Mouse (Mus musculus) frontal cortex, adult (tissue): ENCODE measurements around the gene Rasa4.
"Not testable (repeated sequence)": the region's sequence is repeated elsewhere in the genome, so short reads cannot be mapped to it uniquely, and the experiment has no call there.

Source experiments
- ATAC-seq: cut with Nextera tagmentation; 2 replicates; pipeline ENCODE4 v1.9.2; 2017; ENCODE audit warnings: mild to moderate bottlenecking, moderate library complexity, mixed read lengths; ENCODE audit not compliant: low TSS enrichment

Gene Rasa4

DNA sequence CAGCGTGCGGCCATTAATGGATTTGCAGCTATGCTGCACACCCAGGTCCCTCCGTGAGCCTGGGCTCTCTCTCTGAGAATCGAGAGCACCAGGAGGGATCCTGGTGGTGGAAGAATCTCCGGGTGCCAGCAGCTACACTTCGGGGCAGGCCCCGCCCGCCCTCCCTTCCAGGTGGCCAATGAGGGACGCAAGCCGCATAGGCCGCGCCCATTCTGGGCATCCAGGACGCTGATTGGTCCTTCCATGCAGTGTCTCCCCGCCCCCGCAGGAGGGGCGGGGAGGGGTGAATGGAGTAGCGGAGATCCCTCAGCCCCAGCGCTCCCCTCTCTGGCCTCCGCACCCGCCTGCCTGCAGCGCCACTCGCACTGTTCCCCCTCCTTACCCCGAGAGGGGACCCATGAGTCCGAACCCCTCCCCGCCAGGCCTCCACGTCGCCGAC lies at the start of gene Rasa4:
Gene Rasa4 (plus strand): TSS at position 248 of the 439 bp plus-strand sequence.
- peak; percentile 99 for ATAC-seq

DNA sequence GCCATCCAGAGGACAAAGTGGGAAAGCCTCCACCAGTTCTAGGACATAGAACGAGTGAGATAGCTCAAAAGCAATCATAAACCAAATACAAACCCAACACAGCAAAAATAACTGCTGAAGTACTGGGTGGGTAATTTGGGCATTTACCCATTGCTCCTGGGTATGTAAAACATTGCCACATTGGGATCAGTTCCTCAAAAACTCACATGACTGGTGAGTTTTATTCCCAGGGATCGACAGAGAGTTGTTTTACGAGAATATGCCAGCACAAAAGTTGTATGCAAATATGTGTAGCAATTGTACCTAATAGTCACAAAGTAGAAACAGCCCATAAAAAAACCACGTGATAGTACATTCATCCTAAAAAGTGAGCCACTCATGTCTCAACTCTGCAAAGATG lies 48.8 kb upstream of the Rasa4 start:
- ATAC-seq = no peak

DNA sequence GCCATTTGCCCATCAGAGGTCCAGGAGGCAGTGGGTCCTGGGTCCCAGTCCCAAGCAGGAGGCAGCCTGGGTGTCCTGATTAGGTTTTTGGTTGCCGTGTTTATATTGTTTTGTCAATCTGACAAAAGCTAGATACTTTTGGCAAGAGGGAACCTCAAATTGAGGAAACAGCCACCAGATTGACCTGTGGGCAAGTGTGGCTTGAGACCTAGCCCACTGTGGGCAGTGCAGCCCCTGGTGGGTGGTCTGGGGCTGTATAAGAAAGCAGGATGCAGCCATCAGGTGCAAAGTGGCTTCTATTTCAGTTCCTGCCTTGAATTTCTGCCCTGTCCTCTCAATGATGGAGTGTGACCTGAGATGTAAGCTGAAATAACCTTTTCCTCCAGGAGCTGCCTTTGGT lies 48.4 kb upstream of the Rasa4 start:
- no peak for ATAC-seq

DNA sequence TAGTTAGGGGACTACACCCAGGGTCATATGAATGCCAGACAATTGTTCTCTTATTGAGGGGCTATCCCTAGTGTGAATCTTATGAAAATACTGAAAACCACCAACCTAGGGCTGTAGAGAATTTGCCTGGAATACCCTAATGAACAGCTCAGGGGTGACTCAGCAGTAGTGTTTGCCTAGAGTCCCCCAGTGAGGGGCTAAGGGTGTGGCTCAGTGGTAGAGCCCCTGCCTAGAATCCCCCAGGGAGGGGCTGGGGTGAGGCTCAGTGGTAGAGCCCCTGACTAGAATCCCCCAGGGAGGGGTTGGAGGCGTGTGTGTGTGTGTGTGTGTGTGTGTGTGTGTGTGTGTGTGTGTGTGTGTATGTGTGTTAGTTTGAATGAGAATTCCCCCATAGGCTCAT lies 47.0 kb upstream of the Rasa4 start:
- ATAC-seq = no peak

DNA sequence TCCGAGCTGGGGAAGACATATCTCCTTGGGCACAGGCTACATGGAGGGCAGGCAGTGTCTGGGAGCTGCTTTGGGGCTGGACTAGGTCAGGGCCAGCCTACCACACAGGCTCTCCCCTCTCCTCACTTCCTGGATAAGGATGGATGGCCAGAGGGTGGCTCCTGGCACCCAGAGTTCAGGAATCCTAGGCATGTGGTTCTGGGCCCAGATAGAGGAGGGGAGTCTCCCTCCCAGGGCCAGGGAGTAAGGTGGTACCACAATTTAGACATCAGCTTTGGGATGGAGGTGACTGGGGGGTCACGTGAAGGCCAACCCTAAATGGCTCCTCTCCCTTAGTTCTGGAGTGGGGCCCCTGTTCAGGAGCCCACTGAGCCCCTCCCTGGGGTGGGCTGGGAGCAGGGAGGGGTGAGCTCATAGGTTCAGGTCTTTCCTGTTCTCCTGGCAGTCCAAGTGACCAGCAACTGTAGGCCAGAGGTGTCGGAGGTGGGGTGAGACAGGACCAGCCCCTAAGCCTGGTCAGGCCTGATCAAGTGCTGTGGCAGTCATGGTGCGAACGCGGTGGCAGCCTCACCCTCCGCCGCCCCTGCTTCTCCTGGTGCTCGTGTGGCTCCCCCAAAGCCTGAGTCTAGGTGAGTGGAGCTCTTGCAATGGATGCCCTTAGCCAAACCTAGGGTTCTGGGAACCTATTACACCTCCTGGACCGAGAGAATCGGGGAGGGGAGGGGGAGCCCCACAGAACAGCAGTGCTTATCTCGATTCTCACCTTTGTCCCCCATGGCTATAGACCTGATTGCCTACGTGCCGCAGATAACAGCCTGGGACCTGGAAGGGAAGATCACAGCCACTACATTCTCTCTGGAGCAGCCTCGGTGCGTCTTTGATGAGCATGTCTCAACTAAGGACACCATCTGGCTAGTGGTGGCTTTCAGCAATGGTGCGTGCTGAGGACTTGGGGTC lies 45.2 kb upstream of the Rasa4 start, which contains the start of gene Upk3b:
Gene Upk3b (plus strand): TSS at position 239 of the 957 bp plus-strand sequence.
- ATAC-seq = no peak

DNA sequence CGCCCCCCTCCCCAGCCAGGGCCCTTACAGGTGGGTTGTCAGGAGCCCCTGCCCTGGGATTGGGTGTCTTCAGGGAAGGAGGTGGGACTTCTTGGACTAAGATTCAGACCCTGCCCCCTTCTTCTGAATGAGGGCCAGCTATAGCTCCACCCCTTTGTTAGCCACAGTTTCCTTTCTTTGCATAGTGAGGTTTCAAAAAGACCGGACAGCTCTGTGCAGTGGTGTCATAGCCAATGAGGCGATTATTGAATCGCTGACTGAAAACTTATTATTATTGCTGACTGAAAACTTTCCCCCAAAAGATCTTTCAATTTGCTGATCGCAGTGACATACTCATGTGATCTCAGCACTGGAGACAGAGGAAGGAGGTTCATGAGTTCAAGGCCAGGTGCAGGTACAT lies 43.5 kb upstream of the Rasa4 start:
- ATAC-seq = no peak

DNA sequence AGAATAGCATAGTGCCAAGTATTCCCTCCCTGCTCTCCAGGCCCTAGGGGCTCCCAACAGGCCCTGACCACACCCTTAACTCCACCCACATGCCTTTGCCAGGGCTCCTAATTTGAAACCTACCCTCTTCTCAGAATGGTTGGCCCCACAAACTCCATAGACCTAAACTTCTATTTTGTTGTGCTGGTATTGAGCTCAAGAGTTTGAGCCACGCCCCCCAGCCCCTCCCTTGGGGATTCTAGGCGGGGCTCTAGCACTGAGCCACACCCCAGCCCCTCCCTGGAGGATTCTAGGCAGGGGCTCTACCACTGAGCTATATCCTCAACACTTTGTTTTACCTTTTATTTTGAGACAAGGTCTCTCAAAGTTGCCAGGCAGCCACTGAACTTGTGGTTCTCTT lies 42.5 kb upstream of the Rasa4 start:
- ATAC-seq = no peak

DNA sequence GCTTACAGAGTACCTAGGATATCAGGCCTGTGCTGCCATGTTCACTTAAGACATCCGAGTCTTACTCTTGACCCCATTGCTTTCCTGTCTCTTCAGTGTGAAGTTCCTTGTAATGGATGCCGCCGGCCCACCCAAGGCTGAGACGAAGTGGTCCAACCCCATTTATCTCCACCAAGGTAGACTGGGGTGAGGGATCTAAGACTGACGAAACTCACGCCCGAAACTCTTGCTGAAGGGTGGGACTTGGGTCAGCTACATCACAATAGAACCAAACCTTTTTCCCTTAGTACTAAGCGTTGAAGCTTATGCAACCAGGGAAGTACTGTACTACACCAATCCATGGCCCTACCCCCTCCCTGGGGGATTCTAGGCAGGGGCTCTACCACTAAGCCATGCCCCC lies 42.0 kb upstream of the Rasa4 start:
- ATAC-seq = no peak

DNA sequence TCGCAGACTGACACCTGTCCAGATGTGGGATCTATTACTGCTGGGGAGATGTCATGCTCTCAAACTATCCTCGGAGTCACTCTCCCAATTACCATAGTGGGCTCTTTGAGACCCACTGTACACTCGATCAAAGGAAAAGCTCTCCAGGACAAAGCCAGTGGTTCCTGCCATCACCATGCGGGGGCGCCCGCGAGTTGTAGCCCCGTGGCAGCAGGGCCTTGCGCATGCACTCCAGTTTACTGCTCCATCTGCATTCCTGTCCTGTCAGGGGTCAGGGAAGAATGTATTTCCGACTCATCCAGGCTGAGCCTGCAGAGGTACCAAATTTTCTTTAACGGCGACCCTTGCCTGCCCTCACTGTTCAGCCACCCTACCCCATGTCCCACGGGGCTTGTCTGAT lies 38.9 kb upstream of the Rasa4 start:
- no peak for ATAC-seq

DNA sequence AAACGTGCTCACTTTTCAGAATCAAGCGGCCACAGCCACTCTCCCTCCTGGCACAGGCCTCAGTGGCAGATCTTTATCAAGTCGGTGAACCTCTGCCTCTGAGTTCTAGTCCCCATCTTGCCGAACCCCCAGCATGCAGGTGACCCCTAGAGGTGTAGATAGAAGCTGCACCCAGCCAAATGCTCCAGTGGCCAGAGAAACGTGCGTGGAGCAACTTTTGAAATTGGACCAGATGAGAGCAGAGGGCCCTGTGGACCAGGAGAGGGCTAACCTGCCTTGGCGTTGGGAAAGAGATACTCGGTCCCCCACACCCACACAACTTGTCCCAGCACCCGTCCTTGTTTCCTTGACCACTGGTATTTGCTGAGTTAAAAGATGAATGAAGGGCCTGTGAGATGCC lies 38.3 kb upstream of the Rasa4 start:
- ATAC-seq = no peak

DNA sequence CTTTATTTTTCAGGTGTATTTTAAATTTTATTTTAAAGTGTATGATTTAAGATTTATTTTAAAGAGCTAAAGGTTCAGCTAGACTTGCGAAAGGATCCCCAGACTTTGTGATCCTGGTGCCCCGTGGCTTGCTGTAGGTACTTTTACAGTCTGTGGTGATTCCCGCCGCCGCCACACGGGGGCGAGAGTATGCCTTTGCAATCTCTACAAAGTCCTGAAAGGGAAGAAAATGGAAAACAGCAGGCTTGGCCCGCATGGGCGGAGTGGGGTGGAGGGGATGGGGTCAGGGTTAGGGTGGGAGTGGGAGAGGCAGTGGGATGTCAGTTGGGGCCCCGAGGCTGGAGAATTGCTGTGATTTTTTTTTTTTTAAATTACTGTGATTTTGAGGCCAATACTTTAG lies 37.7 kb upstream of the Rasa4 start:
- ATAC-seq = peak; percentile 50; the same call in 1 of the 2 replicates

DNA sequence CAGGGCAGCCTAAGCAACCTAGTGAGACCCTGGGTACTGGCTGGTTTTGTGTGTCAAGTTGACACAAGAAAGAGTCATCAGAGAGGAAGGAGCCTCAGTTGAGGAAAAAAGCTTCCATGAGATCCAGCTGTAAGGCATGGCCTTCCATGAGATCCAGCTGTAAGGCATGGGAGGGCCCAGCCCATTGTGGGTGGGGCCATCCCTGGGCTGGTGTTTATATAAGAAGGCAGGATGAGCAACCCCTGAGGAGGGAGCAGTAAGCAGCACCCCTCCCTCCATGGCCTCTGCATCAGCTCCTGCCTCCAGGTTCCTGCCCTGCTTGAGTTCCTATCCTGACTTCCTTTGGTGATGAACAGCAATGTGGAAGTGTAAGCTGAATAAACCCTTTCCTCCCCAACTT lies 35.2 kb upstream of the Rasa4 start:
- ATAC-seq = not testable (repeated sequence)

DNA sequence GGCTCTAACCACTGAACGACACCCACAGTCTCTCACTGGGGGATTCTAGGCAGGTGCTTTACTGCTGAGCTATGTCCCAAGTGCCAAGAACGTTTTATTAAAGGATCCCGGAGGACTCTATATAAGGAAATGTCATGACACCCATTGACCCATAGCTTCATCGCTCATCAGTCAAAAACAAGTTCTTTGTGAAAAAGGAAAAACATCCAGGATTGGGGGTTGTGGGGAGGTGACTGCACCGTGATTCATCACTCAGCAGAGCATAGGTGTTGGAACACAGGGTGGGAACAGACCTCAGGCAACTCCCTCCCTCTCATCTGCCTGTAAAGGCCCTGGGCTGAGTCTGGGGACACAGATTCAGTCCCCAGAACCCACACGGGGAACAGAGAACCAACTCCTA lies 33.8 kb upstream of the Rasa4 start:
- ATAC-seq = no peak

DNA sequence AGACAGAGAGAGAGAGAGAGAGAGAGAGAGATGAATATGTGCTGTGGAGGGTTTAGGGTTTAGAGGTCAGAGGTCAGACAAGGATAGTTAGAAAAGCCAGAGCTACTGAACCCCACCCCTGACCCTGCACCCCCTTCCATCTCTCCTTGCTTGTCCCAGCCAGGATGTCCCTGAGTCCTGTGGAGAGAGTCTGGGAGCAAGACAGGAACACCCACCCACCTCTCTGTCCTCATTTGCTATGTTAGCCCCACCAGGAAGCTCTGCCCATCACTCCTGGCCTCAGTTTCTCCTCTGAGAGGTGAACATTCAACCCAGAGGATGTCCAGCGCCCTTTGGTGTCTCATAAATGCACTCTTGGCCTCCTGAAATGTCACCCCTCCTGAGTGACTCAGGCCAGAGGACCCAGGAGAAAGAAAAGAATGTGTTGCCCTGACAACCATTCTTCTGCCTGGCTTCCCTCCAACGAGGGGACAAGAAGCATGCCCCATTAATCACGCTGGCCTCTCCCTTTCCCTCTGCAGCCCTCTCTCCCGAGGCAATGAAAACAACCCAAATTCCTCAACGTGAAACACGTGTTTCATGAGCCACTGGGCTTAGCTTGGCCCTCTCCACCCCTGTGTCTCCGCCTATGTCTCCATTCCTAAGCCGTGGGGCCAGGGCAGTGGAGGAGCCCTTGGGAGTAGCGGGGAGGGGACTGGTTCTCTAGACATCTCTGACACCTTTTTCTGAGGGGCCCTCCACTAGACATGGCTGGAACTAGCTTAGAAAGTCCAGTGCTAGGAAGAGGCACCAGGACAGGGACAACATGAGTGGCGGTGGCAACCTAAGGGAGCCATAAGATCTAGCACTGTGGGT lies 32.3 kb upstream of the Rasa4 start:
- no peak for ATAC-seq

DNA sequence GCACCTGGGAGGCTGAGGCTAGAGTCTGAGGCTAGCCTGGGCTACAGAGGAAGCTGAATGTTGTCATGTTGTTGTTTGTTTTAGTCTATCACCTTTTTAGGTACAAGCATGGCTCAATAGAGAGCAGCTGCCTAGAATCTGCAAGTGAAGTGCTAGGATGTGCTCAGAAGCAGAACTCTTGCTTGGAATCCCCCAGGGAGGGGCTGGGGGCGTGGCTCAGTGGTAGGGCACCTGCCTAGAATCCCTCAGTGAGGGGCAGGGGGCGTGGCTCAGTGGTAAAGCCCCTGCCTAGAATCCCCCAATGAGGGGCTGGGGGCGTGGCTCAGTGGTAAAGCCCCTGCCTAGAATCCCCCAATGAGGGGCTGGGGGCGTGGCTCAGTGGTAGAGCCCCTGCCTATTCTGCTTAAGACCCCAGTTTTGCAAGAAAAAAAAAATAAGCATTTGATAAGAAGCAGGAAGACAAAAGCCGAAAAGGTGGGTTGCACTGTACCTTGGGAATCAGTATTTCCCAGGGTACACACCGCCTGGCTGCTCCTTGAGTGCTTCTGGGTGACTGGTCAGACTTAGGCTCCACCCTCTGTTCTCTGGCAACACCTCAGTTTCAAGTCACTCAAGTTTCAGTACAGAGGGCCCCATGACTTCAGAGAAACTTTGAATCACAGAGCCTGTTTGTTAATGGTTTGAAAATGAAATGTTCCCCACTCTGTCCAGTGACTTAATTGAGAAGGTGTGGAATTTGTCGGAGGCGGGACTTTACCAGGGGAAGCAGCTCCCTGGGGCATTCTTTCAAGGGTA lies 30.7 kb upstream of the Rasa4 start:
- ATAC-seq = no peak

DNA sequence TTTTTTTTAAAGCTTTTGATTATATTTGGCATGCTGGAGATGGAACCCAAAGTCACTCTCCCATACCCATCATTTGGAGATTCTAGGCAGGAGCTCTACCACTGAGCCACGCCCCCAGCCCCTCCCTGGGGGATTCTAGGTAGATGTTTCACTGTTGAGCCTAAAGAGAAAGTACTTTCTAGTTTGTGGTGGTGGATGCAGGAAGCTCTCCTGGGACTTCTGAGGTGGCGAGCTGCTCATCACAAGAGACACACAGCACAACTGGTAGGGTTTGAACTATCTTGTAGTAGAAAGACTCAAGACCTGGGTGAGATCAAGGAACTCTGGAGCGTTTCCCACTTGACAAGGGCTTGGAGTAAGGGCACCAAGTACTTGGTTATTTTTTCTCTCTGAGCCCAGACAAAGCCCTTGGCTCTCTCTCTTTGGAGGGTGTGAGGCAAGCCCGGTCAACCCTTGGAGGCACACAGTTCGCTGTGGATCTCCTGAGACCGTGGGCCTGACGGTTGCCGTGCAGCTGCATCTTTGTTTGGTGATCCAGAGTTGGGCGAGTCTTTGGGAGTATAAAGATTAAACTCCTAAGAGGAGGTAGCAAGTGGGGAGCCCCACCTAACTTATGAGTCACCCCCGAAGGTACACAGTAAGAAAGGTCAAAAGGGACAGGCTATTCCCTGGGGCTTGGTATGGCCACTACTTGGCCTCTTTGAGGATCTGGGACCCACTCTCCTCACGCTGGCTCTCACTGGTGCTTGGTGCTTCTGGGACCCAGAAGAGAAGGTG lies 29.2 kb upstream of the Rasa4 start, which contains the start of gene Upk3bl:
Gene Upk3bl (plus strand): TSS at position 192 of the 777 bp plus-strand sequence.
- no peak for ATAC-seq

DNA sequence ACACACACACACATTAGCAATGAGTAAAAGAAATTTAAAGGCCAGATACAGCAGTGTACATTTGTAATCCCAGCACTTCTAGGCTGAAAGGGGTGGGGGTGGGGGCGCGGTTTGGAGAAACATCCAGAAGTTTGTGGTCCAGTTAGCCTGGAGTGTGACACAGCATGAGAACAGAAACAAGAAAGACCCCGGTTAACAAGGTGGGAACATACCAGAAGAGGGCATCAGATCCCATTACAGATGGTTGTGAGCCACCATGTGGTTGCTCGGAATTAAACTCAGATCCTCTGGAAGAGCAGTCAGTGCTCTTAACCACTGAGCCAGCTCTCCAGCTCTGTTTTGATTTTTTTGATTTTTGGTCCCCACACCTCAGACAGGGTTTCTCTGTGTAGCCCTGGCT lies 27.7 kb upstream of the Rasa4 start:
- ATAC-seq = no peak

DNA sequence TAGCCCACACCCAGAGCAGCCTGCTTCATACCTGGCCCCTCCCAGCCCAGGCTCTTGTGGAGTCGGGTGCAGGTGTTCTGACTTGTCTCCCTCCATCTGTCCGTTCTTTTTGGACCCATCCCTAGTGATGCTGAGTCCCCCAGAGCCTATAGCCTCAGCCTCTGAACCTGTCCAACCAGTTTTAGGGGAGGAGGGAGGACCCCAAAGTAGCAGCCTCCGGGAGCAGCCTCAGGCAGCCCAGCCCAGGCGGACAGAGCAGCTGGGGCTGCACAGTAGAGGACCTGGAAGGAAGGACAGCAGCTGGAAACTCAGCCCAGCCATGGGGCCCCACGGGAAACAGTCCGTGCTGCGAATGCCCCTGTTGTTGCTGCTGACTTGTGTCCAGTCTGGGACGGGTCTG lies 26.6 kb upstream of the Rasa4 start:
- no peak for ATAC-seq

DNA sequence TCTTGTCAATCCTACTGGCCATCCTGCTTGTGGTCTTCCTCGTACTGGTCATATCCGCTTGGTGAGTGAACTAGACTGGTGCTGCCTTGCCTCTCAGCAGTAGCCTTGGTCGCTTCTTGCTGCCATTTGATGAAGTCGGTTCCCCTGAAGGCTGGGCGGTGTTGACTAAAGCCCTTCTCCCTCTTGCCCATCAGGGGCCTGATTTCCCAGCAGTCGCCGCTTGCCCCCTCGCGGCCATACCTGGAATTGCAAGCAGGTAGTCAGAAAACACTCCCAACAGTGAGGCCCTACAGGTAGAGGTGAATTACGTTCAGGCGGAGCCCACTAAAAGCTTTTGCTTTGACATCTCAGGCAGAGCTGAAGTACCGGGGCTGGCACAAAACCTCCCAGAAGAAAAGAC lies 22.1 kb upstream of the Rasa4 start:
- peak; percentile 44; the same call in 1 of the 2 replicates for ATAC-seq

DNA sequence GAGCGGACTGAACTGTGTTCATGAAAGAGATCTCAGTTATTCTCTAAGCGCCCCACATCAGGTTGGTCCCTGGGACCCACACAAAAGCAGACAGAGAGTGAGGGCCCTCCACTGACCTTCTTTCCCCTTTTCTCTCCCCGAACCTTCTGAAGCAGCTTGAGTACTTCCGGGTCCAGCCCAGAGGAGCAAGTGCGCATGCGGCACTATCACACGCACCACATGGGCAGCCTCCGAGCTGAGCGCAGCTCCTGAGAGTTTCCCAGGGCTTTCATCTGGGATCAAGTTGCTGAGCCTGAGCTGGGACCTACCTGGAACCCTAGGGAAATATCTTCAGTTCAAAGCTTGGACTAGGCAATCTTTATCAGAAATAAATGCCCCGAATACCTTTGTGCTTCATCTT lies 19.8 kb upstream of the Rasa4 start:
- no peak for ATAC-seq
